Mouse (Mus musculus): Measurements from ENCODE around the gene Jmjd6. TPM values are rescaled to one million over a fixed set of nuclear protein-coding genes. Genes with fewer than 3 reads are reported as not detected.

The Jmjd6 gene
- polyA plus RNA-seq, 1 experiment from 2014 or later: 21.8 TPM

DNA sequence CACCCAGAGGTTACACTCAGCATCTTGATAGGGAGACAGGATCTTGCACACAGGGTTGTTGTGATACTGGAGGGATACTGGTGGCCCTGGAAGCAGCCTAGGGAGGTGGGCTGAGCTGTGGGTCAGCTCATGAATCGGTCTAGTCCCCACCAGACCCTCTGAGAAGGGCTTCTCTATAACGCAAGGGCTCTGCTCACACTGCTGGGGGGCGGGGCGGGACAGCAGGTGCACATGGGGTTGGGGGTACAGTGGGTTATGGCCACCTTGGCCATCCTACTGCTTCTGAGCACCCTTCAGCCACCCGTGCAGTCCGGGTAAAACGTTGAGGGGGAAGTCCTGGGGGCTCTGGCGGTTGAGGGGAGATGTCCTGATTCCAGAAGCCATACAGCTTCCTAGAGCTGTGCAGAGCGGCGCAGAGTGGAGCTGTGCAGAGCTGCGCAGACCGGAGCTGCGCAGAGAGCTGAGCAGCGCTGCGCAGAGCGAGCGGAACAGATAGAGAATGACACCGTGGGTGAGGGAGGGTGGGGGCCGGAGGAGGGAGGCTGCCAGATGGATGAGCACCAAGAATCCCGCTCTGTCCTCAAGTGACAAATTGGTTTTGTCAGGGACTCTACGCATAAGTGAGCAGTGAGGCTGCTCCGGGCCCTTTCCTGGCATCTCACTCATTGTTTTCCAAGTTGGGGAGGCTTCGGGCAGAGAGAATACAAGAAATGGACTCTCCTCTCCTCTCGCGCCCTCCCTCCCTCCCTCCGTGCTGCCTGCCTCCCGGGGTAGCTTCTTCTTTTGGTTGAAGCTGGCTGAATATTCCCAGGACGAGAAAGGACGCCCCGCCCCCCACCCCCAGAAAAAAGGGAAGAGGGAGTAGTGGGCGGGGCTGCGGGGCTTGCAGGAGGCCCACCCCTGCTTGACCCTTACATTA lies 32.0 kb downstream of the Jmjd6 start:
- no peak overlapping the region for H3K27ac ChIP-seq
- no peaks in the 10 kb centered on the region for H3K79me2 ChIP-seq (ENCODE audit: inconsistent target)
- 10% methylated on average over 30 of the region's 32 CpGs for WGBS (ENCODE audit: missing documents)
- peak overlapping the region; percentile 6; the same call in 1 of the 2 replicates for H3K4me3 ChIP-seq (ENCODE audit: inconsistent target)
- no peaks in the 10 kb centered on the region for H3K36me3 ChIP-seq (ENCODE audit: inconsistent target)

DNA sequence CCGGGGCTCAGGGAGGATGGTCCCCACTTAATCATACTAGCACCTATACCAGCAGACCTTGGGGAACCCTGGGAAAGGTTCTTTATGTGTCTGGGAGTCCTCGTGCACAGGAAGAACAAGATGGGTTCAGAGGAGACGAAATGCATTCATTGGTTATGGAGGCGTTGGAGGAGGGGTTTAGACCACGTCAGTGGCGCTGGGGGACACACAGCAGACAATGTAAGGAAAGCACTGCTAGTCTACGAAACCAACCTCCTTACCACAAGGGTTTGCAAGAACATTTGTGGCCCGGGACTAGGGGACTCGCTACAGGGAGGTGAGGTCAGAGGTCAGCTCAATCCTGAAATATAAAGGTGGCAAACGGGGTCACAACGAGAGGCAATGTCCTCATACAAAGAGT lies 32.7 kb downstream of the Jmjd6 start:
- Histone ChIP-seq H3K27ac (no peak overlapping the region), H3K36me3 (ENCODE audit: inconsistent target) (no peaks in the 10 kb centered on the region), H3K4me3 (ENCODE audit: inconsistent target) (no peak overlapping the region), H3K79me2 (ENCODE audit: inconsistent target) (no peaks in the 10 kb centered on the region)
- 92% methylated on average over 10 of the region's 11 CpGs for WGBS (ENCODE audit: missing documents)

DNA sequence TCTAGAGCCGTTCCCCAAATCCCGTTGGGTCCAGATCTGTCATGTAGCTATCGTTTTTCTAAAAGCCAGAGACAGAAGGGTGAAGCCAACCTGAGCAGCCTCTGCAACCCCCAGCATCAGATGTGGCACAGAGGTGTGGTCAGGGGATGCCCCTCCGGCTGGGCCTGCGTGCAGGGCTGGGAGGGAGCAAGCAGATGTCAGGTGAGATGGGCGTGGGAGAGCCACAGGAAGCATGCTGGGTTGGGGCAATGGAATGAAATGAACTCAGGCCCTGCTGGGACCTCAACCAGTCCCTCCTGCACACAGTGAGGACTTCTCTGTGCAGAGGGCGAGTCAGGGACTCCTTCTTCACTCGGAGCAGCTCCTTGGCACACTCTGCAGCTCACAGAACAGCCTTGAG lies 33.7 kb downstream of the Jmjd6 start:
- Histone ChIP-seq H3K4me3 (ENCODE audit: inconsistent target) (no peak overlapping the region), H3K79me2 (ENCODE audit: inconsistent target) (no peaks in the 10 kb centered on the region), H3K36me3 (ENCODE audit: inconsistent target) (no peaks in the 10 kb centered on the region), H3K27ac (no peak overlapping the region)
- 89% methylated on average over 8 of the region's 8 CpGs for WGBS (ENCODE audit: missing documents)

DNA sequence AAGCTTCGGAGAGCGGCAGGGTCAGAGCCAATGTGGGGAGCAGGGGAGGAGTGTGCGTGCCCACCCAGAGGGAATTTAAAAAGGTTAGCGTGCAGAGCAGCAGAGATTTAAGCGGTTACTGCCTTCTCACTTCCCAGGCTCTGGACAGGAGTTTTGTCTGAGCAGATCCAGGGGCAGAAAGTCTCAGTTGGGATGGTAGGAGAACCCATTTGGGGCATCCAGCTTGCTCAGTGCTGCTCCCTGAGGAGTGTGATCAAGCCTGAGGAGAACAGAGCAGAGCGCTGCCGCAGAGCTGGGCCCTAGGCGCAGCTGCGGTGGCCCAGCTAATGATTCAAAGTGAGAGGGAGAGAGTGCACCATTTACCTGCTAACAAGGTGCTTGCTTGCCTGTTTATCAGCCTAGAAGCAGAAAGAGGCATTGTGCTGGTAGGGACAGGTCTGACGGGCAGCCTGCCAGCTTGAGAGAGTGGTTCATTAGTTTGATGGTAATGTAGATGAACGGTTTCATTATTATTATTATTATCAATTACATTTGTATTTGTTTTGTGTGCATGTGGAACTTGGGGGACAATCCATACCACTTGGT lies 34.3 kb downstream of the Jmjd6 start:
- no peaks in the 10 kb centered on the region for H3K79me2 ChIP-seq (ENCODE audit: inconsistent target)
- WGBS (ENCODE audit: missing documents): 93% methylated on average over 10 of the region's 11 CpGs
- no peaks in the 10 kb centered on the region for H3K36me3 ChIP-seq (ENCODE audit: inconsistent target)
- H3K4me3 ChIP-seq (ENCODE audit: inconsistent target): no peak overlapping the region
- H3K27ac ChIP-seq: no peak overlapping the region

DNA sequence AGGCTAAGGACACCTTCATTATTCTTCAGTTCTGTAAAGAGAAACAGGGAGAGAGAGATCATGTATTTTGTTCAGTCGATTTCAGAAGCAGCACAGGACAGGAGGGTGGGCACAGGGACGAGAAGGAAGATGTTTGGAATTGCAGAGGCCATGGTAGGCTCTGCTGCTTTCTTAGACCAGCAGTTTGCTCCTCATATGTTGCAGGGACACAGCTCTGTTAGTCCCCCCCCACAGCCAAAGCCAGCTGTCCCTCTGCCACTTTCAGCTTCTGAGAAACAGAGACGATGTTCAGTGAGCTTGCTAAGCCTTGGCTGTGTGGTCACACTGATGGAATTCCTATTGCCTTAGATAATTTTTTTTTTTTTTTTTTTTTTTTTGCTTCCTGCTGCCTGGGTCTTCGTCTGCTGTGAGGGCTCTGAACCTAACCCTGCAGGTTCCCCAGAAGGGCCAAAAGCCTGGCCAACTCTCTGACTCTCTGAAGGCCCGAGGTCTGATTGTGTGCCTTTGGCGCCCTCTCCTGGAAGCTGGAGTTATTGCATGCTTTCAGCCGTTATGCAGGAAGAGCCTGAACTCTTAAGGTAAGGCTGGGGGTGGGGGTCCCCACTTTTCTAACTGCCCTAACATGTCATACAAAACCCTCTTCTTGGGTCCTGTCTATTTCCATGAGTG lies 35.2 kb downstream of the Jmjd6 start:
- Histone ChIP-seq H3K36me3 (ENCODE audit: inconsistent target) (no peaks in the 10 kb centered on the region), H3K27ac (no peak overlapping the region), H3K4me3 (ENCODE audit: inconsistent target) (no peak overlapping the region), H3K79me2 (ENCODE audit: inconsistent target) (no peaks in the 10 kb centered on the region)
- WGBS (ENCODE audit: missing documents): 39% methylated on average over 6 of the region's 7 CpGs

DNA sequence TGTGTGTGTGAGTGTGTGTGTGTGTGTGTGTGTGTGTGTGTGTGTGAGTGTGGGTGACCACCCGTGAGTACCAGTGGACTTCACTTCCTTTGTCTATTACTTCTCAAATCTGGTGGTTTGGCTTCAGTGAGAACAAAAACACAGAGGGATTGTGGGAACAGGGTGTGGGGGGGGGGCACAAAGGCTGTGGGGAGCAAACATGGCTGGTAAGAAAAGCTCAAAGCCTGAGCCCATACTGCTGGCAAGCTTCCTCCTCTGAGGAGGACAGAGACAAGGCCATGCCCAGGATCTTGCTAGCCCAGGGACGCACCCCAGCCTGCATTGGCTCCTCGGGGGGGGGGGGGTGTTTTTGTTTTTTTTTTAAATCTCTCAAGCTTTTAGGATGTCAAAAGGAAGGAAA lies 35.7 kb downstream of the Jmjd6 start:
- Histone ChIP-seq H3K4me3 (ENCODE audit: inconsistent target) (no peak overlapping the region), H3K79me2 (ENCODE audit: inconsistent target) (no peaks in the 10 kb centered on the region), H3K36me3 (ENCODE audit: inconsistent target) (no peaks in the 10 kb centered on the region), H3K27ac (no peak overlapping the region)
- 20% methylated on average over 1 of the region's 3 CpGs for WGBS (ENCODE audit: missing documents)

DNA sequence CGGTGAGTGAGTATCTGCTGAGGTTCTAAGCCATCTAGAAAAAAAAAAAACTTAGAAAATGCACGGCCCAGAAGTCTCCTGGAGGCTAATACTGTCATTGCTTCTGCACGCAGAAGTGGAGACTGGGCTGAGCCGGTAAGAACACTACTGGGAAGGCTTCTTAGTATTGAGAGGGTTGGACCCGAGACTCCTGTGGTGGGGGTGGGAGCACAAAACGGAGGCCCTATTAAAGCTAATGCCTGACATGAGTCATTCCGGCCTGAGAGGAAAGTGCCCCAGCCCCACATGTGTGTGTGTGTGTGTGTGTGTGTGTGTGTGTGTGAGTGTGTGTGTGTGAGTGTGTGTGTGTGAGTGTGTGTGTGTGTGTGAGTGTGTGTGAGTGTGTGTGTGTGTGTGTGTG lies 36.1 kb downstream of the Jmjd6 start:
- no peaks in the 10 kb centered on the region for H3K79me2 ChIP-seq (ENCODE audit: inconsistent target)
- no peak overlapping the region for H3K4me3 ChIP-seq (ENCODE audit: inconsistent target)
- no peak overlapping the region for H3K27ac ChIP-seq
- 67% methylated on average over 7 of the region's 7 CpGs for WGBS (ENCODE audit: missing documents)
- no peaks in the 10 kb centered on the region for H3K36me3 ChIP-seq (ENCODE audit: inconsistent target)

DNA sequence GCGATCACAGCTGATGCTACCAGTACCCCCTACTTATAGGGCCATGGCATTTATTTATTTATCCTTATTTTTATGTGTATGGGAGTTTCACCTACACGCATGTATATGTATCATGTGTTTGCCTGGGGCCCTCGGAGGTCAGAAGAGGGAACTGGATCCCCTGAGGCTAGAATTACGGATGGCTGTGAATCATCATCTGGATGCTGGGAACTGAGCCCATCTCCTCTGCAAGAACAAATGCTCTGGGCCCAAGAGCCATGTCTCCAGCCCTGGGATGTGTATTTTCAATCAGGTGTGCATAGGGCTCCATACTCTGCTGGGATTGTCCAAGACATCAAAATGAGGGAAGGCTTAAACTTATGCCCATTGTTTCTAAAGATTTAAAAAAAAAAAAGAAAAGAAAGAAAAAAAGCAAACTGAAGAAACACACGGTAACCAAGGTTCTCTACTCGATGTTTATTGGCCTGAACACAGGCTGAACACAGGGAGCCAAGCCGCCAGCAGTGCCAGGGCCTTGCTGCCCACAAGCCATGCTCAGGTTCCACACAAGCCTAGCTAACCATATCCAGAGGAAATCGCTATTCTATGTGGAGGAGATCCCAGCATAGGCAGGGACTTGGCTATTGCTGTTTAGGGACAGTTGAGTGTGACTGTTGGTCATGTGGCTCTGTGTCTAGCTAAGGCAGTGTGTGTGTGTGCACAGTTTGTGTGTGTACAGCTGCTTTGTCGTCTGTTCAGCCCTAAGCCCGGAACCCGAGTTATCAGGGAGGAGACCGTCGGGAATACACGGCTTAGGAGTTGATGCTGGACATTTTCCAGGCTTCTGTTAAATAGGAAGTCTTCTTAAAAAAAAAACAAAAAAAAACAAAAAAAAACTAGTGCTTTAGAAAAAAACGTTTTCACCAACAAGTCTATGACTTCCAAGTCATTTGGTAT lies 36.8 kb downstream of the Jmjd6 start:
- 90% methylated on average over 15 of the region's 15 CpGs for WGBS (ENCODE audit: missing documents)
- no peak overlapping the region for H3K27ac ChIP-seq
- no peaks in the 10 kb centered on the region for H3K79me2 ChIP-seq (ENCODE audit: inconsistent target)
- no peaks in the 10 kb centered on the region for H3K36me3 ChIP-seq (ENCODE audit: inconsistent target)
- no peak overlapping the region for H3K4me3 ChIP-seq (ENCODE audit: inconsistent target)

DNA sequence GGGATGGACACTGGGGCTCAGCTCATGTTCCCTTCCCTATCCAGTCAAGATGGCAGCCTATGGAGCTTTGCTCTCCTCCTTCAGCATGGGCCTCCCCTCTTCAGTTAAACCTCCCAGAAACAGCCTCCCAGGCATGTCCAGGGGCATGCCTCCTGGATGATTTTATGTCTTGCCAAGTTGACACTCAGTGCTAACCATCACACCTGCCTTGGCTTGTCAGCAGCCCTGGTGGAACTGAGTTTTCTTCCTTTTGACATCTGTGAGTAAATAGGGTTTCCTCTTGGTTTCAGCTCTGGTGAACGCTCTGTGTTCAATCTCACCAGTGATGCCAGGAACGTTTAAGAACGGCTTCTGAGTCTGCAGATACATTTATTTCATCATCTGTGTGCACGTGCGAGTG lies 40.5 kb downstream of the Jmjd6 start:
- H3K27ac ChIP-seq: no peak overlapping the region
- no peak overlapping the region for H3K4me3 ChIP-seq (ENCODE audit: inconsistent target)
- WGBS (ENCODE audit: missing documents): 69% methylated on average over 5 of the region's 5 CpGs
- no peaks in the 10 kb centered on the region for H3K36me3 ChIP-seq (ENCODE audit: inconsistent target)
- no peaks in the 10 kb centered on the region for H3K79me2 ChIP-seq (ENCODE audit: inconsistent target)

DNA sequence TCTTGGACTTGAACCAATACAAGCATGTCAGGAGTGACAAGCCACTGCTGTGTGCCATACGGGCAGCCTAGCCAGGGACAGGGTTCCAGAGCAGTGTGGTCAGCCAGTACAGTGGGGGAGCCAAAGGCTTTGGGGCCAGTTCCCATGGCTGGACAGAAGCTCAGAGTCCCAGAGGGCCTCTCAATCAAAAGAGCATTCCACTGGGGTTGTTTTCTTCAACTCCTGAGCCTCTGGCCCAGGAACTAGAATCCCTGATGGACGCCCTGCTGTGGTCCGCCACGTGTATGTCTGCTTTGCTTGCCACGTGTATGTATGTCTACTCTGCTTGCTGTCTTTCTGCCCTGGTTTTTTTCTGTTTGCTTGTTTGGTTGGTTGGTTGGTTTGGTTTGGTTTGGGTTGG lies 42.1 kb downstream of the Jmjd6 start:
- H3K4me3 ChIP-seq (ENCODE audit: inconsistent target): no peak overlapping the region
- 78% methylated on average over 5 of the region's 5 CpGs for WGBS (ENCODE audit: missing documents)
- H3K36me3 ChIP-seq (ENCODE audit: inconsistent target): no peaks in the 10 kb centered on the region
- no peaks in the 10 kb centered on the region for H3K79me2 ChIP-seq (ENCODE audit: inconsistent target)
- no peak overlapping the region for H3K27ac ChIP-seq

DNA sequence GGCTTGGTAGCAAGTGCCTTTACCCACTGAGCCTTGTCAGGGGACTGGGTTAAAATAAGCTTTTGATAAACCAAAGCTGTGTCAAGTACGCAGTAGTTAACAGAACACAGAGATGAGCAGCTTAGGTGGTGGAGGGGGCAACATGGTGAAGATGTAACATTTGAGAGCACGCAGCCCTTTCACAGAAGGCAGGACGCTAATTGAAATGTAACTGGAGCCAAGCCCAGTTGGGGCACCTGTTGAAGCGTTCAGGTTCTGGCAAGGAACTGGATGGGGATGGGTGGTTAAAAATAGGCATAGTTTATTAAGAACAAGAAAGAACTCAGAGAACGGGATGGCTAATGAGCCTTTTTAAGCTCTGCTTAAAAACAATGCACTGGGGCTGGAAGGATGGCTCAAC lies 43.9 kb downstream of the Jmjd6 start:
- WGBS (ENCODE audit: missing documents): 94% methylated on average over 4 of the region's 5 CpGs

More for the DNA sequence above, 43.9 kb downstream of the Jmjd6 start:
- no peaks in the 10 kb centered on the region for H3K36me3 ChIP-seq (ENCODE audit: inconsistent target)
- no peaks in the 10 kb centered on the region for H3K79me2 ChIP-seq (ENCODE audit: inconsistent target)
- H3K27ac ChIP-seq: no peak overlapping the region
- H3K4me3 ChIP-seq (ENCODE audit: inconsistent target): no peak overlapping the region

Measured in macrophage (primary cell).